Mouse (Mus musculus) 416B (cell line): ENCODE results near the gene Adgrl3.
A peak's percentile ranks its signal among the peaks of the same experiment; 100 is the strongest.

Experiments used
- DNase-seq: peaks from one replicate; pipeline ENCODE4 v3.0.0; 2011; ENCODE audit warnings: low read depth

The Adgrl3 gene

GRCm38 (mm10) chr5:81019590-81020254 is at the start of gene Adgrl3:
Gene Adgrl3, plus strand, starts transcription at chr5:81020138.
- no peak for DNase-seq

GRCm38 (mm10) chr5:81019166-81019565 is 772 bp upstream of the Adgrl3 start:
- DNase-seq = no peak

- DNase-seq = no peak
Observed at GRCm38 (mm10) chr5:81020281-81021005, 505 bp downstream of the Adgrl3 start.

GRCm38 (mm10) chr5:81021006-81021320 is 1.0 kb downstream of the Adgrl3 start:
- no peak for DNase-seq

GRCm38 (mm10) chr5:81021331-81021863 is 1.5 kb downstream of the Adgrl3 start:
- DNase-seq = no peak

- no peak for DNase-seq
Observed at GRCm38 (mm10) chr5:81021864-81022305, 1.9 kb downstream of the Adgrl3 start.

GRCm38 (mm10) chr5:81022306-81023071 is 2.6 kb downstream of the Adgrl3 start:
- DNase-seq = no peak

GRCm38 (mm10) chr5:81023923-81024715 is 4.2 kb downstream of the Adgrl3 start:
- DNase-seq = no peak

- no peak for DNase-seq
Observed at GRCm38 (mm10) chr5:81028875-81029274, 8.9 kb downstream of the Adgrl3 start.

- DNase-seq = peak; percentile 43
Observed at GRCm38 (mm10) chr5:81037091-81037490, 17.2 kb downstream of the Adgrl3 start.

- DNase-seq = no peak
Observed at GRCm38 (mm10) chr5:81043875-81044274, 23.9 kb downstream of the Adgrl3 start.

GRCm38 (mm10) chr5:81046128-81046527 is 26.2 kb downstream of the Adgrl3 start:
- DNase-seq = no peak

GRCm38 (mm10) chr5:81054628-81055027 is 34.7 kb downstream of the Adgrl3 start:
- no peak for DNase-seq

- DNase-seq = no peak
Observed at GRCm38 (mm10) chr5:81055253-81055652, 35.3 kb downstream of the Adgrl3 start.

- peak; percentile 77 for DNase-seq
Observed at GRCm38 (mm10) chr5:81058122-81058521, 38.2 kb downstream of the Adgrl3 start.

- no peak for DNase-seq
Observed at GRCm38 (mm10) chr5:81060950-81061349, 41.0 kb downstream of the Adgrl3 start.

- DNase-seq = no peak
Observed at GRCm38 (mm10) chr5:81061386-81061785, 41.4 kb downstream of the Adgrl3 start.

GRCm38 (mm10) chr5:81064026-81064425 is 44.1 kb downstream of the Adgrl3 start:
- no peak for DNase-seq

GRCm38 (mm10) chr5:81068173-81068572 is 48.2 kb downstream of the Adgrl3 start:
- DNase-seq = no peak

- no peak for DNase-seq
Observed at GRCm38 (mm10) chr5:81068839-81069238, 48.9 kb downstream of the Adgrl3 start.

GRCm38 (mm10) chr5:81072888-81073287 is 53.0 kb downstream of the Adgrl3 start:
- DNase-seq = no peak

GRCm38 (mm10) chr5:81073875-81074274 is 53.9 kb downstream of the Adgrl3 start:
- peak; percentile 27 for DNase-seq
